Mouse (Mus musculus): ENCODE results near the gene Anxa4.

Anxa4 gene
- long read RNA-seq, experiment 1, transcript Anxa4-201 (13 exons, 2,002 nt), result major isoform, 63 of 80 reads
- long read RNA-seq, experiment 1, partial matches to known transcripts, result 1 of 80 reads
- long read RNA-seq, experiment 1, other reads (novel, unspliced or antisense), result 16 of 80 reads
- long read RNA-seq, experiment 2, transcript Anxa4-201 (13 exons, 2,002 nt), result major isoform, 129 of 144 reads
- long read RNA-seq, experiment 2, partial matches to known transcripts, result 8 of 144 reads
- long read RNA-seq, experiment 2, other reads (novel, unspliced or antisense), result 4 of 144 reads

- intact Hi-C loops (cut with DNase I), result no loop called here
These were observed at the start of gene Anxa4 for GRCm38 (mm10) chr6:86793021-86793815. TSS of gene Anxa4 (minus strand) at chr6:86793584.

- intact Hi-C loops (cut with DNase I), result no loop called here
These were observed 48.6 kb upstream of the Anxa4 start for GRCm38 (mm10) chr6:86841949-86842348.

- intact Hi-C loops (cut with DNase I), result no loop called here
These were observed 45.7 kb upstream of the Anxa4 start for GRCm38 (mm10) chr6:86839089-86839488.

DNA sequence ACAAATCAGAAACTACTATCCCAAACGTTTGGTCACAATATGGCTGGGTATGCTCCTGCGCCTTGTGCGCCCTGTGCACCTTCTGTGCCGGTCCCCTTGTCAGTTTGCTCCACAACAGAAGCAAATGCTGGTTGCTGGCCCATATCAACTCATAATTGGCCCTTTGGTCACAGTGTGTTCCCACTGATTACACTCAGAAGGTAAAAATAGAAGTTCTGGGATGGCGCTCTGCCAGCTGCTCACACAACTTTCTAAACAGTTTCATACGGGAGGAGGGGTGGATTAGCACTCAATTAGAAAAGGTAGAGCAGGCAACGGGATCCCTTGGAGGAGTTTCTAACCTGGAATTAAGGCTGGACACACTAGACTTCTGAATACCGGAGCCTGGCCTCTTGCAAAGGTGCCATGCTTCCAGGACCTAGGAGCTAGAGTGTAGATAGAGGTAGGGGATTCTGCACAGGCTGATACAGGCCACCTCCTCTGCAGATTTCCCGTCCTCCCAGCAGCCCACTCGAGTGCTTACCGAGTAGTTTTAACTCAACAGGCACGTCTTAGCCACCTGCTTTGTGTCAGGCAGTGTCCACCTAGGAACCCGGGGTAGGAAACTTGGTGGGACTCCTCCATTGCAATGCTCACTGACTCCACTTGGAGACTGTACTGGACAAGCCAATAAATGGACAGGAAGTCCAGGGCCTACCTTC is 39.6 kb upstream of the Anxa4 start:
- intact Hi-C loops (cut with DNase I), result no loop called here

GRCm38 (mm10) chr6:86830738-86831500 is 37.5 kb upstream of the Anxa4 start:
- intact Hi-C loops (cut with DNase I), result no loop called here

- intact Hi-C loops (cut with DNase I), result no loop called here
These were observed 36.4 kb upstream of the Anxa4 start for GRCm38 (mm10) chr6:86829768-86830167.

GRCm38 (mm10) chr6:86827432-86827831 is 34.0 kb upstream of the Anxa4 start:
- intact Hi-C loops (cut with DNase I), result no loop called here

GRCm38 (mm10) chr6:86824401-86824800 is 31.0 kb upstream of the Anxa4 start:
- intact Hi-C loops (cut with DNase I), result no loop called here

- intact Hi-C loops (cut with DNase I), result no loop called here
These were observed 30.4 kb upstream of the Anxa4 start for GRCm38 (mm10) chr6:86823824-86824223.

DNA sequence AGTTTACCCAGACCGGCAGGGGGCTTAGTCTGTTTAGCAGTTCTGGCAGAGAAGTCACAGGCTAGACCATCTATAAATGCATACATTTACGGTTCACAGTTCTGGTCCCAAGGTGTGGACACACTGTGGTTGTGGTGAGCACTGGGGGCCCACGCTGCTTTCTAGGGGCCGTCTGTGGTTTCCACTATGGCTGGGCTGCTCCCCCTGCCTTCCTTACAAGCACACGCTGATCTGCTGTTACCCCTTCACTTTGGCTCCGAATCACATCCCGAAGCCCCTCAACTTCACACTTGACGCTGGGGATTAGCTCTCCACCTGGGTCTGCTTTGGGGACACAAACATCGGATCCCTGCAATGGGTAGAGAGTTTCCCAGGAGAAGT is 29.7 kb upstream of the Anxa4 start:
- intact Hi-C loops (cut with DNase I), result no loop called here

- intact Hi-C loops (cut with DNase I), result no loop called here
These were observed 29.1 kb upstream of the Anxa4 start for GRCm38 (mm10) chr6:86822285-86823050.

DNA sequence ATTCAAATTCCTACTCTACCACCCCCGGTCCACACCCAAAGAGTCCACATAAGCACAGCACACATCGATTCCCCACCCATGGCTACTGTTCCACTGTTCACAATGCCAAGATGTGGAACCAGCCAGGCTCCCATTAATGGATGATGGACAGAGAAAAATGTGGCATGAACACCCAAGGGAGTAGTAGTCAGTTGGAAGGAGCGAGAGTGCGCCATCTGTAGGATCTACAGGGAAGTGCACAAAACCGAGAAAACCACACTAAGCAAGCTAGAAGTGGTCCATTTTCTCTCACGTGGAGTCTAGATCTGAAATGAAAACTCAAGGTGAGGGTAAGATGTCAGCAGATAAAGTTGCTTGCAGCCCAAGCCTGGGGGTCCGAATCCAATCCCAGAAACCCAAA is 27.3 kb upstream of the Anxa4 start:
- intact Hi-C loops (cut with DNase I), result no loop called here

- intact Hi-C loops (cut with DNase I), result no loop called here
These were observed 26.5 kb upstream of the Anxa4 start for GRCm38 (mm10) chr6:86819926-86820325.

DNA sequence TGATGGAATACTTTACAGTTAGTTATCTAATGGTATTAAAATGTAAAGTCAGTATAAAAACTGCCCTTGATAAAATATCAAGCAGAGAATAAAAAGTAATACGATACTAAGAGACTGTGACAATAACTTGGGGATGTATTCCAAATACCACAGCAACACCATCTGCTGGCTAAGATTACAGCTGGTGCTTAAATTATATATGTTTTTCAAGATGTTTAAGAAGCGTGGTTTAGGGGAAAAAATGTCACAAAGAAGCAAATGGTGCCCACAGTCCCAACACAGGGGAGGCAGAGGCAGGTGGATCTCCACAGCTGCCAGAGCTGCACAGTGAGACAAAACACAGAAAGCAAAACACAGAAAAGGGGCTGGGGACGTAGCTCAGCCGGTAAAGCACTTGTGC is 25.5 kb upstream of the Anxa4 start:
- intact Hi-C loops (cut with DNase I), result no loop called here

DNA sequence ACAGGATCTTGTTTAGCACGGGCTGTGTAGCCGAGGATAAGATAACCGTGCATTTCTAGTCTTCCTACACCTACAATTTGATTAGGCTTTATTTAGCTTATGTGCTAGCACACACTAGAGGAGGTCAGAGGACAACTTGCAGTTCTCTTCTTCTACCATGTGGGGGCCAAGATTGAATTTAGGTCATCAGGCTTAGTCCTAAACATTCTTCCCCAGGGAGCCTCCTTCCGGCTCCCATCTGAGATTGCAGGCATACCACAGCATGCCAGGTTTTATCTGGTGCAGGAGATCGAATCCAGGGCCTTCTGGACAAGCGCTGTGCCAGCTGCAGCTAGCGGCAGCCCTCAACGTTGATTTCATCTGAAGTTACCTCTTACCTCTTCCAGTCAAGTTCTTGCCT is 23.2 kb upstream of the Anxa4 start:
- intact Hi-C loops (cut with DNase I), result no loop called here

DNA sequence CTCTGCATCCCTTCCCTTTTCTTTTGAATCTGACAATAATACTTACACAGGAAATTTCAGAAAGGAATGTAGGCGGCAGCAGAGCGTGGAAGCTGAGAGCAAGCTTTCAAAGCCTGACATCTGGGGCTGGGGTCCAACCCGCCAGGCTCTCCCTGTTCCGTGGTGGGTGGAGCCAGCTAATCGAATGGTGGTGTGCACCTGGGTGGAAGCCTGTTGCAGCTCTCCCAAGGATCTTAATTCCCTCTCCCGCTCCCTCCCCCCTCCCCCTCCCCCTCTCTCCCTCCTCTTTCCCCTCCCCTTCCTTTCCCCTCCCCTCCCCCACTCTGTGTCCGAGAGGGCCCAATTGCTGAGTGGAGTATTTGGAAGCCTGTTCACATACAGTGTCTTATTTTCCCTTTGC is 22.1 kb upstream of the Anxa4 start:
- intact Hi-C loops (cut with DNase I), result no loop called here

GRCm38 (mm10) chr6:86814926-86815325 is 21.5 kb upstream of the Anxa4 start:
- intact Hi-C loops (cut with DNase I), result no loop called here

- intact Hi-C loops (cut with DNase I), result loop anchor here (2.0 kb wide), 1 partner anchor 109 kb away; no protein-coding TSS in a partner anchor
These were observed 20.0 kb upstream of the Anxa4 start for GRCm38 (mm10) chr6:86813341-86813740.

- intact Hi-C loops (cut with DNase I), result loop anchor here (2.0 kb wide), 1 partner anchor 110 kb away; no protein-coding TSS in a partner anchor
These were observed 19.5 kb upstream of the Anxa4 start for GRCm38 (mm10) chr6:86812919-86813318.

DNA sequence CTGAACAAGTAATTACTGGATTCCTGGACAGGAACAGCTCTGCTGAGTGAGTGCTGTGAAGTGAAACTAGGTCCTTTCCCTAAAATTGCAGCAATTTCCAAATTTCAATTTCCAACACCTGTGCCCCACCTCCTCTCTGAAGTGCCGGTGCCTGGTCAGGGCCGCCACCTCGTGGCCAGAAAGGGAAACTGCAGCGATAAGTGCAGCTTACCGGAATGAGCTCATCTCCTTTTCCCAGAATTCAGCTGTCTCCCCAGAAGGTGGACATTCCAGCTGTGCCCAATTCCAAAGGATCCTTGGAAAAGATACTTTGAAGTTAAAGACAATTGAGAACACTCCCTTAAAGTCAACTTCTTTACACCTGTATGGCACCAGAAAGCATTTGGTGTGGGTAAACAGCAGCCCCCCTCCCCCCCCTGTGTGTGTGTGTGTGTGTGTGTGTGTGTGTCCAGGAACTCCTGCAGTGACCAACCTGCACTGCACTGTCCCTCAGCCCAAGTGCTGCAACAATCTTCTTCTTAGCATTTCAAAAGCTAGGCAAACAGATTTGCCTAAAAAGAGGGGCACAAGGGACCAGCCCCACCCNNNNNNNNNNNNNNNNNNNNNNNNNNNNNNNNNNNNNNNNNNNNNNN is 13.2 kb upstream of the Anxa4 start:
- intact Hi-C loops (cut with DNase I), result no loop called here
